Mouse (Mus musculus): Measurements from ENCODE around the gene Tspan7. TPM values are rescaled to one million over a fixed set of nuclear protein-coding genes. Genes with fewer than 3 reads are reported as not detected.

Tspan7 gene
- not detected for polyA plus RNA-seq (2017; shearing (Covaris generic))

DNA sequence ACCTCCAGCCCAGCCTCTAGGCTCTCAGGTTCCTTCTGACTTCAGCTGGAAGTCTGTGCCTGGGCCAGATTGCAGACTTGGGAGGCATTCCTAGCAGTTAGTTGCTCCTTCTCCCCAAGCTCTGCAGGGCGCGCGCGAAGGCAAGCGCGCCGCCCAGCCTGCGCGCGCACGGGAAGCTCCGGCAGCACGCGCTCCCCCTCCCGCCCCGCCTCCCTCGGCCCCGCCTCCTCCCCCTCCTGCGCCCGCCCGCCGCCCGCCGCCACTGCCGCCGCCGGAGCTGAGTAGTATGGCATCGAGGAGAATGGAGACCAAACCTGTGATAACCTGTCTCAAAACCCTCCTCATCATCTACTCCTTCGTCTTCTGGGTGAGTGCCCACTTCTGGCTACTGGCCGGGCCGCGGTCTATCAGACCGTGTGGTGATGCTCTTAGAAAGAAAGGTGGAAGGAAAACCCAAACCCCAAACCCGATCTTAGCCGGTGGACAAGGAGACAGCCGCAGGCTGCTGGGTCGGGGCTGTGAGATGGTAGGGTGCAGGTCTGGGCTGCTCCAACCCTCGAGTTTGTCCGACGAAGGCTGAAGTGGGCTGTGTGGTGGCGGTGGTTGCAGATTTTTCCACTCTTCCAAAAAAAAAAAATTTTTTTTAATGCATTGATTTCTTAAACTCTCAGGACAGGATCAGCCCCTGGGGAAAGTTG, at the start of gene Tspan7:
Tspan7 (plus strand) TSS at position 287 of the 698 bp plus-strand sequence.

Other genes with a start within 250 kb of the Tspan7 start
- 0.06 TPM for gene Otc, start 232.9 kb upstream of the Tspan7 start, polyA plus RNA-seq (2017; shearing (Covaris generic))
- 17.9 TPM for gene Mid1ip1, start 229.9 kb downstream of the Tspan7 start, polyA plus RNA-seq (2017; shearing (Covaris generic))